Mouse (Mus musculus): Measurements from ENCODE around the gene Lin7b. TPM values are rescaled to one million over a fixed set of nuclear protein-coding genes. Genes with fewer than 3 reads are reported as not detected.

Lin7b gene
- polyA plus RNA-seq (2014; fragmentation: Illumina TruSeq; extraction: RNeasy Lipid Tissue Mini Kit (QIAGEN cat#74804); ENCODE audit: low read depth, low replicate concordance), result 5.1 TPM

GRCm38 (mm10) chr7:45370475-45371311 lies at the start of gene Lin7b:
Lin7b (minus strand) TSS chr7:45370583.

DNA sequence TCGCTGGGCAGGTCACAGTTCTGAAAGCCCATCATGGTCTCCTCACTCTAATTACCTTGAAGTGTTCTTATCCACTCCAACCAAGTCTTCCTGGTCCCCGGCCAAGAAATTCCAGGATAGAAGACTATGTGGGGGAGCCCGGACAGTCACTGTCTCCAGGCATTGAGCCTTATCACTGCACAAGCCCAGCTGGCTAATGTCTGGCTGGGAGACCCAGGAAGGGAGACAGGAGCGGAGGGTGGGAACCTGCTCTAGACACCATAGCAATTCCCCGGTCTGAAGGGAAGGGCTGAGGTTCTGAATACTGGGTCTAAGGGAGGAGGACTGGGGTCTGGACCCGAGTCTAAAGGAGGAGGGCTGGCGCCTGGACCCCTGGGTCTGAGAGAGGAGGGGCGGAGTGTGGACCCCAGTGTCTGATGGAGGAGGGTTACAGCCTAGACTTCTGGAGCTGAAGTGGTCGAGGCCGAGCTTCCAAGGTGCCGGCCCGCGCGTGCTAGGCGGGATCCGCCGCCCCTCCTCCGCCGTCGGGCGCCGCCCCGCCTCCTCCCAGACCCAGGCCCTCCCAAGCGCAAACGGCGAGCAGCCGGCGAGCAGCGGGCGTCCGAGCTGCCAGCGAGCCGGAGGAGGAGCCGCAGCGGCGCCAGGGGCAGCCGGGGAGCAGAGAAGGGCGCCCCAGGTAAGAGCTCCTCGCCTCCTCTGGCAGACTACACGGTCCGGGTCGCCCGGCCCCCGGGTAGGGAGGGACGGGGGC lies 42.9 kb upstream of the Lin7b start, which contains the start of gene Ntf5:
TSS of gene Ntf5 (plus strand) at position 583 of the 751 bp plus-strand sequence.

GRCm38 (mm10) chr7:45405091-45406075 lies 35.0 kb upstream of the Lin7b start, which contains the start of gene Kcna7:
Kcna7 (plus strand) TSS chr7:45405653.

GRCm38 (mm10) chr7:45395578-45396336 lies 25.4 kb upstream of the Lin7b start, which contains the start of gene Snrnp70:
Snrnp70 (minus strand) TSS chr7:45395742.

GRCm38 (mm10) chr7:45366652-45367019 lies 3.7 kb downstream of the Lin7b start, which contains the start of gene Ppfia3:
Ppfia3 (minus strand) TSS chr7:45367019.

DNA sequence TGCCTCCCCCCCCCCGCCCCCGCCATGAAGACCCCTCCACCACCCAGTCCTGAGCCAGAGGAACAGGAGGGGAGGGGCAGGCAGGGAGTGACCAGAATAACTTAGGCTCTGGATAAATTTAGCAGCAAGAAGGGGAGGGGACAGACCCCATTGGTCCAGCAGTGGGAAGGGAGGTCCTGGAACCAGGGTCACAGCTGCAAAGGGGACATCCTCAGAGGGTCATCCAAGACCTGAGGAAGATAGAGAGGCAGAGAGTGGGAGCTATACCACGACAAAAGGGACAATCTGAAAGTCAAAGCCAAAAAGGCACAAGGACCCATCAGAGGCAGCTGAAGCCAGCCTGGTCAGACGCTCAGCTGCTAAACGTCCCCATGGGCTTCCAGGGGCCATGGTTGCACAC lies 35.3 kb downstream of the Lin7b start, which contains the start of gene Hrc:
TSS of gene Hrc (plus strand) at position 235 of the 400 bp plus-strand sequence.

GRCm38 (mm10) chr7:45333431-45333982 lies 36.9 kb downstream of the Lin7b start, which contains the start of gene Trpm4:
Trpm4 (minus strand) TSS chr7:45333780.

Other genes with a start within 250 kb of the Lin7b start
- 1,035 TPM for gene Rps11, start 246.1 kb downstream of the Lin7b start, polyA plus RNA-seq (2014; fragmentation: Illumina TruSeq; extraction: RNeasy Lipid Tissue Mini Kit (QIAGEN cat#74804); ENCODE audit: low read depth, low replicate concordance)
- gene Rpl13a, start 241.8 kb downstream of the Lin7b start, polyA plus RNA-seq (2014; fragmentation: Illumina TruSeq; extraction: RNeasy Lipid Tissue Mini Kit (QIAGEN cat#74804); ENCODE audit: low read depth, low replicate concordance), result 2,139 TPM
- not detected for gene Gm45713, start 234.4 kb downstream of the Lin7b start, polyA plus RNA-seq (2014; fragmentation: Illumina TruSeq; extraction: RNeasy Lipid Tissue Mini Kit (QIAGEN cat#74804); ENCODE audit: low read depth, low replicate concordance)
- 23.0 TPM for gene Flt3l, start 234.2 kb downstream of the Lin7b start, polyA plus RNA-seq (2014; fragmentation: Illumina TruSeq; extraction: RNeasy Lipid Tissue Mini Kit (QIAGEN cat#74804); ENCODE audit: low read depth, low replicate concordance)
- 44.6 TPM for gene Pih1d1, start 216.3 kb downstream of the Lin7b start, polyA plus RNA-seq (2014; fragmentation: Illumina TruSeq; extraction: RNeasy Lipid Tissue Mini Kit (QIAGEN cat#74804); ENCODE audit: low read depth, low replicate concordance)
- 22.5 TPM for gene Aldh16a1, start 216.0 kb downstream of the Lin7b start, polyA plus RNA-seq (2014; fragmentation: Illumina TruSeq; extraction: RNeasy Lipid Tissue Mini Kit (QIAGEN cat#74804); ENCODE audit: low read depth, low replicate concordance)
- 0.97 TPM for gene Slc17a7, start 206.6 kb downstream of the Lin7b start, polyA plus RNA-seq (2014; fragmentation: Illumina TruSeq; extraction: RNeasy Lipid Tissue Mini Kit (QIAGEN cat#74804); ENCODE audit: low read depth, low replicate concordance)
- gene Gfy, start 191.0 kb downstream of the Lin7b start, polyA plus RNA-seq (2014; fragmentation: Illumina TruSeq; extraction: RNeasy Lipid Tissue Mini Kit (QIAGEN cat#74804); ENCODE audit: low read depth, low replicate concordance), result not detected
- not detected for gene Pth2, start 189.6 kb downstream of the Lin7b start, polyA plus RNA-seq (2014; fragmentation: Illumina TruSeq; extraction: RNeasy Lipid Tissue Mini Kit (QIAGEN cat#74804); ENCODE audit: low read depth, low replicate concordance)
- gene Ccdc155, start 165.7 kb downstream of the Lin7b start, polyA plus RNA-seq (2014; fragmentation: Illumina TruSeq; extraction: RNeasy Lipid Tissue Mini Kit (QIAGEN cat#74804); ENCODE audit: low read depth, low replicate concordance), result 1.5 TPM
- 37.0 TPM for gene Dkkl1, start 158.4 kb downstream of the Lin7b start, polyA plus RNA-seq (2014; fragmentation: Illumina TruSeq; extraction: RNeasy Lipid Tissue Mini Kit (QIAGEN cat#74804); ENCODE audit: low read depth, low replicate concordance)
- 17.0 TPM for gene Tead2, start 154.8 kb downstream of the Lin7b start, polyA plus RNA-seq (2014; fragmentation: Illumina TruSeq; extraction: RNeasy Lipid Tissue Mini Kit (QIAGEN cat#74804); ENCODE audit: low read depth, low replicate concordance)
- gene Cd37, start 131.5 kb downstream of the Lin7b start, polyA plus RNA-seq (2014; fragmentation: Illumina TruSeq; extraction: RNeasy Lipid Tissue Mini Kit (QIAGEN cat#74804); ENCODE audit: low read depth, low replicate concordance), result 13.6 TPM
- 1.4 TPM for gene Slc6a16, start 129.5 kb downstream of the Lin7b start, polyA plus RNA-seq (2014; fragmentation: Illumina TruSeq; extraction: RNeasy Lipid Tissue Mini Kit (QIAGEN cat#74804); ENCODE audit: low read depth, low replicate concordance)
- 9.4 TPM for gene Slc6a21, start 93.1 kb downstream of the Lin7b start, polyA plus RNA-seq (2014; fragmentation: Illumina TruSeq; extraction: RNeasy Lipid Tissue Mini Kit (QIAGEN cat#74804); ENCODE audit: low read depth, low replicate concordance)
- 41.0 TPM for gene Trpm4, start 36.8 kb downstream of the Lin7b start, polyA plus RNA-seq (2014; fragmentation: Illumina TruSeq; extraction: RNeasy Lipid Tissue Mini Kit (QIAGEN cat#74804); ENCODE audit: low read depth, low replicate concordance)
- gene Hrc, start 35.3 kb downstream of the Lin7b start, polyA plus RNA-seq (2014; fragmentation: Illumina TruSeq; extraction: RNeasy Lipid Tissue Mini Kit (QIAGEN cat#74804); ENCODE audit: low read depth, low replicate concordance), result 0.65 TPM
- 3.5 TPM for gene Ppfia3, start 3.6 kb downstream of the Lin7b start, polyA plus RNA-seq (2014; fragmentation: Illumina TruSeq; extraction: RNeasy Lipid Tissue Mini Kit (QIAGEN cat#74804); ENCODE audit: low read depth, low replicate concordance)
- gene Snrnp70, start 25.2 kb upstream of the Lin7b start, polyA plus RNA-seq (2014; fragmentation: Illumina TruSeq; extraction: RNeasy Lipid Tissue Mini Kit (QIAGEN cat#74804); ENCODE audit: low read depth, low replicate concordance), result 288 TPM
- gene Kcna7, start 35.1 kb upstream of the Lin7b start, polyA plus RNA-seq (2014; fragmentation: Illumina TruSeq; extraction: RNeasy Lipid Tissue Mini Kit (QIAGEN cat#74804); ENCODE audit: low read depth, low replicate concordance), result not detected
- gene Ntf5, start 43.1 kb upstream of the Lin7b start, polyA plus RNA-seq (2014; fragmentation: Illumina TruSeq; extraction: RNeasy Lipid Tissue Mini Kit (QIAGEN cat#74804); ENCODE audit: low read depth, low replicate concordance), result 2.6 TPM
- gene Lhb, start 50.2 kb upstream of the Lin7b start, polyA plus RNA-seq (2014; fragmentation: Illumina TruSeq; extraction: RNeasy Lipid Tissue Mini Kit (QIAGEN cat#74804); ENCODE audit: low read depth, low replicate concordance), result 1.4 TPM
- 41.6 TPM for gene Gys1, start 64.3 kb upstream of the Lin7b start, polyA plus RNA-seq (2014; fragmentation: Illumina TruSeq; extraction: RNeasy Lipid Tissue Mini Kit (QIAGEN cat#74804); ENCODE audit: low read depth, low replicate concordance)
- gene Ruvbl2, start 67.5 kb upstream of the Lin7b start, polyA plus RNA-seq (2014; fragmentation: Illumina TruSeq; extraction: RNeasy Lipid Tissue Mini Kit (QIAGEN cat#74804); ENCODE audit: low read depth, low replicate concordance), result 33.5 TPM
- gene Ftl1, start 89.3 kb upstream of the Lin7b start, polyA plus RNA-seq (2014; fragmentation: Illumina TruSeq; extraction: RNeasy Lipid Tissue Mini Kit (QIAGEN cat#74804); ENCODE audit: low read depth, low replicate concordance), result 2,850 TPM
- 61.4 TPM for gene Bax, start 96.3 kb upstream of the Lin7b start, polyA plus RNA-seq (2014; fragmentation: Illumina TruSeq; extraction: RNeasy Lipid Tissue Mini Kit (QIAGEN cat#74804); ENCODE audit: low read depth, low replicate concordance)
- gene Tulp2, start 111.3 kb upstream of the Lin7b start, polyA plus RNA-seq (2014; fragmentation: Illumina TruSeq; extraction: RNeasy Lipid Tissue Mini Kit (QIAGEN cat#74804); ENCODE audit: low read depth, low replicate concordance), result 11.4 TPM
- gene Gm45808, start 116.2 kb upstream of the Lin7b start, polyA plus RNA-seq (2014; fragmentation: Illumina TruSeq; extraction: RNeasy Lipid Tissue Mini Kit (QIAGEN cat#74804); ENCODE audit: low read depth, low replicate concordance), result 4.7 TPM
- 23.6 TPM for gene Dhdh, start 118.2 kb upstream of the Lin7b start, polyA plus RNA-seq (2014; fragmentation: Illumina TruSeq; extraction: RNeasy Lipid Tissue Mini Kit (QIAGEN cat#74804); ENCODE audit: low read depth, low replicate concordance)
- 558 TPM for gene Nucb1, start 139.8 kb upstream of the Lin7b start, polyA plus RNA-seq (2014; fragmentation: Illumina TruSeq; extraction: RNeasy Lipid Tissue Mini Kit (QIAGEN cat#74804); ENCODE audit: low read depth, low replicate concordance)
- gene Ppp1r15a, start 155.7 kb upstream of the Lin7b start, polyA plus RNA-seq (2014; fragmentation: Illumina TruSeq; extraction: RNeasy Lipid Tissue Mini Kit (QIAGEN cat#74804); ENCODE audit: low read depth, low replicate concordance), result 23.3 TPM
- gene Plekha4, start 155.7 kb upstream of the Lin7b start, polyA plus RNA-seq (2014; fragmentation: Illumina TruSeq; extraction: RNeasy Lipid Tissue Mini Kit (QIAGEN cat#74804); ENCODE audit: low read depth, low replicate concordance), result 12.8 TPM
- 1.0 TPM for gene Hsd17b14, start 184.3 kb upstream of the Lin7b start, polyA plus RNA-seq (2014; fragmentation: Illumina TruSeq; extraction: RNeasy Lipid Tissue Mini Kit (QIAGEN cat#74804); ENCODE audit: low read depth, low replicate concordance)
- gene Bcat2, start 199.6 kb upstream of the Lin7b start, polyA plus RNA-seq (2014; fragmentation: Illumina TruSeq; extraction: RNeasy Lipid Tissue Mini Kit (QIAGEN cat#74804); ENCODE audit: low read depth, low replicate concordance), result 110 TPM
- gene Fgf21, start 244.9 kb upstream of the Lin7b start, polyA plus RNA-seq (2014; fragmentation: Illumina TruSeq; extraction: RNeasy Lipid Tissue Mini Kit (QIAGEN cat#74804); ENCODE audit: low read depth, low replicate concordance), result 0.58 TPM
- gene Fut1, start 246.7 kb upstream of the Lin7b start, polyA plus RNA-seq (2014; fragmentation: Illumina TruSeq; extraction: RNeasy Lipid Tissue Mini Kit (QIAGEN cat#74804); ENCODE audit: low read depth, low replicate concordance), result 14.4 TPM